ENCODE assay signal across 8 mouse cellular contexts in genomic region chr3:137868094-137868913, GRCm38 (mm10). TPM values are rescaled to one million over a fixed set of nuclear protein-coding genes. Genes with fewer than 3 reads are reported as not detected.
A peak's percentile ranks its signal among the peaks of the same experiment; 100 is the strongest.
DNase-seq lines count a peak whose midpoint lies in the region; ATAC-seq and TF ChIP-seq lines count a peak whose summit lies in the region.

No protein-coding gene starts in this region.

- H3K4me2 ChIP-seq in forebrain, embryonic 16.5 days (ENCODE audit: low read length): peak overlapping the region; percentile 82
- peak overlapping the region; percentile 99 for H3K4me2 ChIP-seq in liver, postnatal 0 days (ENCODE audit: low read depth, low read length)

- peak overlapping the region; percentile 74 for H3K9ac ChIP-seq in forebrain, embryonic 16.5 days (replicated peaks; ENCODE audit: low read depth, low read length)
- H3K9ac ChIP-seq in liver, postnatal 0 days (replicated peaks): peak overlapping the region; percentile 94

- peak overlapping the region; percentile 67 for H3K4me3 ChIP-seq in left cerebral cortex, adult 2 months
- H3K4me3 ChIP-seq in forebrain, embryonic 16.5 days (replicated peaks; ENCODE audit: low read length): peak overlapping the region; percentile 55
- peak overlapping the region; percentile 73 for H3K4me3 ChIP-seq in liver, postnatal 0 days (ENCODE audit: low read depth, low read length)

- no peak for DNase-seq in left cerebral cortex, adult 2 months (ENCODE audit: extremely low spot score in 1 of 2, low spot score in 2 of 2)
- DNase-seq in left cerebral cortex, postnatal 36 days (ENCODE audit: low spot score in 2 of 2): no peak
- peak; percentile 37 for DNase-seq in adipocyte (ENCODE audit: low spot score)
- DNase-seq in liver, postnatal 0 days: no peak
- DNase-seq in adrenal gland, adult 18-20 months (ENCODE audit: low spot score in 2 of 2): no peak
- no peak for DNase-seq in right cerebral cortex, postnatal 4 days
- no peak for DNase-seq in right cerebral cortex, postnatal 25 days

- H3K36me3 ChIP-seq in forebrain, embryonic 16.5 days (ENCODE audit: control insufficient read depth, insufficient read depth): no peaks in the 10 kb centered on the region
- H3K36me3 ChIP-seq in liver, postnatal 0 days (replicated peaks; ENCODE audit: insufficient read depth, low read length): peaks cover 8% of the 10 kb centered on the region

- H3K27ac ChIP-seq in left cerebral cortex, adult 2 months: peak overlapping the region; percentile 89
- H3K27ac ChIP-seq in forebrain, embryonic 16.5 days (ENCODE audit: low read length): peak overlapping the region; percentile 97
- H3K27ac ChIP-seq in liver, postnatal 0 days (ENCODE audit: low read depth): peak overlapping the region; percentile 95

- 2% methylated on average over 26 of the region's 26 CpGs for WGBS in forebrain, embryonic 16.5 days
- 3% methylated on average over 26 of the region's 26 CpGs for WGBS in liver, postnatal 0 days (ENCODE audit: insufficient replicate concordance)

- TF ChIP-seq EP300 in liver, postnatal 0 days (IDR thresholded peaks at IDR 0.05; ENCODE audit: low read depth): no peak

- H3K9me3 ChIP-seq in forebrain, embryonic 16.5 days (ENCODE audit: control insufficient read depth, low read length): no peaks in the 10 kb centered on the region
- H3K9me3 ChIP-seq in liver, postnatal 0 days (ENCODE audit: low read length): no peaks in the 10 kb centered on the region

- 0 out of 2 replicates have a peak, but pooled peaks have one; percentile 1 for ATAC-seq in forebrain, embryonic 16.5 days
- no peak; the same call in 1 of the 2 replicates for ATAC-seq in liver, postnatal 0 days

- H3K27me3 ChIP-seq in forebrain, embryonic 16.5 days (replicated peaks; ENCODE audit: control insufficient read depth, insufficient read depth, low read length): no peaks in the 10 kb centered on the region
- no peaks in the 10 kb centered on the region for H3K27me3 ChIP-seq in liver, postnatal 0 days (ENCODE audit: insufficient read depth, low read length)

- peaks cover 16% of the 10 kb centered on the region for H3K4me1 ChIP-seq in forebrain, embryonic 16.5 days (replicated peaks; ENCODE audit: control insufficient read depth, insufficient read depth, low read length)
- H3K4me1 ChIP-seq in liver, postnatal 0 days (ENCODE audit: insufficient read depth): peaks cover 23% of the 10 kb centered on the region

- no peak for TF ChIP-seq CTCF in left cerebral cortex, adult 2 months (IDR thresholded peaks at IDR 0.05)
- no peak for TF ChIP-seq CTCF in liver, postnatal 0 days (IDR thresholded peaks at IDR 0.05; ENCODE audit: low read depth)

- intact Hi-C loops in left cerebral cortex, adult 2 months (cut with DNase I): loop anchor here (5.0 kb wide), 2 partner anchors 124 to 199 kb away; partner anchors contain the start of genes 1110002E22Rik and Gm5105
- intact Hi-C loops in left cerebral cortex, postnatal 36 days (cut with DNase I): loop anchor here (5.0 kb wide), 1 partner anchor 124 kb away; no protein-coding TSS in a partner anchor

RNA-seq across cellular contexts. Expression of gene Dnajb14, which starts 0.8 kb away (rescaled TPM):
- total RNA-seq in left cerebral cortex, adult 2 months (2021): 10 to 100 TPM; 44.5 to 47.6 TPM
- total RNA-seq in left cerebral cortex, postnatal 36 days (2021): 10 to 100 TPM; 43.9 to 48.8 TPM
- polyA plus RNA-seq in forebrain, embryonic 16.5 days (2015; fragmentation: Nextera tagmentation; extraction: Ambion mirVana): 7.8 and 12.2 TPM in 2 replicates
- polyA plus RNA-seq in liver, postnatal 0 days (2015; fragmentation: Nextera tagmentation; extraction: Ambion mirVana): 6.4 and 6.9 TPM in 2 replicates
- total RNA-seq in adrenal gland, adult 18-20 months (2021): 10 to 100 TPM; 21.0 to 23.1 TPM

RNA-seq across cellular contexts. Expression of gene H2afz, which starts 4.0 kb away (rescaled TPM):
- 100 to 1,000 TPM; 168 to 196 TPM for total RNA-seq in left cerebral cortex, adult 2 months (2021)
- 100 to 1,000 TPM; 160 to 180 TPM for total RNA-seq in left cerebral cortex, postnatal 36 days (2021)
- 1,163 and 1,308 TPM in 2 replicates for polyA plus RNA-seq in forebrain, embryonic 16.5 days (2015; fragmentation: Nextera tagmentation; extraction: Ambion mirVana)
- polyA plus RNA-seq in liver, postnatal 0 days (2015; fragmentation: Nextera tagmentation; extraction: Ambion mirVana): 651 and 676 TPM in 2 replicates
- total RNA-seq in adrenal gland, adult 18-20 months (2021): 100 to 1,000 TPM; 111 to 146 TPM

RNA-seq across cellular contexts. Expression of gene Lamtor3, which starts 50.0 kb away (rescaled TPM):
- 10 to 100 TPM; 68.4 to 73.2 TPM for total RNA-seq in left cerebral cortex, adult 2 months (2021)
- total RNA-seq in left cerebral cortex, postnatal 36 days (2021): 10 to 100 TPM; 66.5 to 70.6 TPM
- 141 and 145 TPM in 2 replicates for polyA plus RNA-seq in forebrain, embryonic 16.5 days (2015; fragmentation: Nextera tagmentation; extraction: Ambion mirVana)
- polyA plus RNA-seq in liver, postnatal 0 days (2015; fragmentation: Nextera tagmentation; extraction: Ambion mirVana): 44.3 and 46.5 TPM in 2 replicates
- 10 to 100 TPM; 74.2 to 79.0 TPM for total RNA-seq in adrenal gland, adult 18-20 months (2021)
